Mouse (Mus musculus): ENCODE measurements at regions not wholly inside any gene's neighbourhood (a gene's known extent, or its start where the extent isn't known, plus 50 kb on each side); places are given as distances from the start of the nearest gene placed in this dataset.
A peak's percentile ranks its signal among the peaks of the same experiment; 100 is the strongest.

GRCm38 (mm10) chr9:71360676-71361075 is 125.1 kb downstream of the Polr2m start:
- no peak for DNase-seq (ENCODE audit: low spot score in 2 of 2)

GRCm38 (mm10) chr9:71358961-71359360 is 126.8 kb downstream of the Polr2m start:
- peak in 1 of 2 experiments; percentile 13 for DNase-seq (ENCODE audit: low spot score in 2 of 2)

- no peak for DNase-seq (ENCODE audit: low spot score in 2 of 2)
Observed at GRCm38 (mm10) chr9:71355721-71356120, 130.0 kb downstream of the Polr2m start.

Measured in adrenal gland, adult 18-20 months (tissue).